ENCODE assay signal across 18 mouse cellular contexts in genomic region chr7:36247356-36247755, GRCm38 (mm10).
A peak's percentile ranks its signal among the peaks of the same experiment; 100 is the strongest.
DNase-seq lines count a peak whose midpoint lies in the region; ATAC-seq and TF ChIP-seq lines count a peak whose summit lies in the region.
"Had no signal": no experiment of that assay in that cellular context is flagged by ENCODE, and none has a peak within 500 bp of the region (broad histone marks: within the 10 kb centered on the region; RNA-seq: fewer than 3 reads in every experiment).

No protein-coding gene starts in this region.

- no peaks in the 10 kb centered on the region for H3K36me3 ChIP-seq in kidney, embryonic 15.5 days
- H3K36me3 ChIP-seq in lung, embryonic 14.5 days (ENCODE audit: insufficient read depth), result no peaks in the 10 kb centered on the region
- no peaks in the 10 kb centered on the region for H3K36me3 ChIP-seq in hindbrain, embryonic 10.5 days
- H3K36me3 ChIP-seq: embryonic facial prominence, embryonic 15.5 days; limb, embryonic 12.5 days had no signal

- H3K4me1 ChIP-seq in kidney, embryonic 15.5 days, result no peaks in the 10 kb centered on the region
- H3K4me1 ChIP-seq in lung, embryonic 14.5 days (ENCODE audit: insufficient read depth), result no peaks in the 10 kb centered on the region
- H3K4me1 ChIP-seq in hindbrain, embryonic 10.5 days (replicated peaks), result no peaks in the 10 kb centered on the region
- H3K4me1 ChIP-seq: embryonic facial prominence, embryonic 15.5 days; limb, embryonic 12.5 days had no signal

- no peak overlapping the region for H3K9ac ChIP-seq in kidney, embryonic 15.5 days
- no peak overlapping the region for H3K9ac ChIP-seq in lung, embryonic 14.5 days
- H3K9ac ChIP-seq: embryonic facial prominence, embryonic 15.5 days; forebrain, embryonic 13.5 days; limb, embryonic 12.5 days had no signal

- intact Hi-C loops in heart, postnatal 14 days (cut with DNase I), result no loop called here

- no peak overlapping the region for H3K4me2 ChIP-seq in kidney, embryonic 15.5 days
- no peak overlapping the region for H3K4me2 ChIP-seq in lung, embryonic 14.5 days
- H3K4me2 ChIP-seq: embryonic facial prominence, embryonic 15.5 days; forebrain, embryonic 13.5 days; limb, embryonic 12.5 days had no signal

- H3K27me3 ChIP-seq in kidney, embryonic 15.5 days, result no peaks in the 10 kb centered on the region
- H3K27me3 ChIP-seq in lung, embryonic 14.5 days (ENCODE audit: insufficient read depth, low read length), result no peaks in the 10 kb centered on the region
- no peaks in the 10 kb centered on the region for H3K27me3 ChIP-seq in hindbrain, embryonic 10.5 days (ENCODE audit: insufficient read depth, poor library complexity, severe bottlenecking)
- H3K27me3 ChIP-seq: CH12.LX; embryonic facial prominence, embryonic 15.5 days; forebrain, embryonic 13.5 days; limb, embryonic 12.5 days had no signal

- H3K9me3 ChIP-seq in kidney, embryonic 15.5 days (replicated peaks), result peaks cover 4% of the 10 kb centered on the region; the same call in 1 of the 2 replicates
- no peaks in the 10 kb centered on the region for H3K9me3 ChIP-seq in lung, embryonic 14.5 days (ENCODE audit: low read depth, low read length)
- no peaks in the 10 kb centered on the region for H3K9me3 ChIP-seq in hindbrain, embryonic 10.5 days
- H3K9me3 ChIP-seq: embryonic facial prominence, embryonic 15.5 days; forebrain, embryonic 13.5 days; limb, embryonic 12.5 days had no signal

- no peak overlapping the region for H3K27ac ChIP-seq in kidney, embryonic 15.5 days
- H3K27ac ChIP-seq in lung, embryonic 14.5 days (ENCODE audit: low read depth), result no peak overlapping the region
- H3K27ac ChIP-seq in hindbrain, embryonic 10.5 days, result no peak overlapping the region
- H3K27ac ChIP-seq: embryonic facial prominence, embryonic 15.5 days; forebrain, embryonic 13.5 days; gastrocnemius, adult 2 months; limb, embryonic 12.5 days; macrophage had no signal

- peak; percentile 26 to 43 for DNase-seq in kidney, postnatal 4 days
- DNase-seq in heart, postnatal 14 days, result peak; percentile 23 to 26
- peak; percentile 77 for DNase-seq in lung, embryonic 14.5 days
- peak; percentile 46 for DNase-seq in ovary, postnatal 14 days (ENCODE audit: low spot score)
- no peak for DNase-seq in hindbrain, embryonic 10.5 days (ENCODE audit: low spot score)
- no peak for DNase-seq in spleen, adult 12 weeks (ENCODE audit: low spot score)
- DNase-seq: cerebellum, postnatal 36 days; gastrocnemius, adult 2 months; kidney, postnatal 25 days; layer of hippocampus, postnatal 36 days; midbrain, embryonic 14.5 days had no signal

- TF ChIP-seq CTCF in lung, embryonic 14.5 days (IDR thresholded peaks at IDR 0.05; ENCODE audit: low read depth), result no peak; the same call in 1 of the 2 replicates

- no peak for ATAC-seq in kidney, embryonic 15.5 days (replicated peaks; ENCODE audit: low FRiP score)
- no peak; the same call in 1 of the 2 replicates for ATAC-seq in lung, embryonic 14.5 days (ENCODE audit: insufficient read depth)
- ATAC-seq: activated CD4-positive, CD25-positive, alpha-beta regulatory T cell, adult 4 months; forebrain, embryonic 13.5 days had no signal

- H3K4me3 ChIP-seq in kidney, embryonic 15.5 days (replicated peaks), result no peak overlapping the region
- no peak overlapping the region for H3K4me3 ChIP-seq in lung, embryonic 14.5 days (ENCODE audit: low read depth, low read length)
- no peak overlapping the region for H3K4me3 ChIP-seq in hindbrain, embryonic 10.5 days
- H3K4me3 ChIP-seq: embryonic facial prominence, embryonic 15.5 days; forebrain, embryonic 13.5 days; gastrocnemius, adult 2 months; limb, embryonic 12.5 days had no signal

Comparison
In these comparisons a context has a peak if more than half of its experiments do, and no peak if none do; other contexts are left out.
1. DNase-seq: peak in kidney, postnatal 4 days (2 of 2), heart, postnatal 14 days (2 of 2), lung, embryonic 14.5 days (single experiment) and ovary, postnatal 14 days (single experiment); none in hindbrain, embryonic 10.5 days (single experiment) and spleen, adult 12 weeks (single experiment).